Mouse (Mus musculus) C2C12 (cell line): ENCODE data around the gene Adat1.

Experiments
- CTCF ChIP-seq: IDR thresholded peaks from one replicate; pipeline ENCODE4 v1.5.1; 2011; ENCODE audit not compliant: control insufficient read depth, insufficient read depth, insufficient read length
- FOSL1 ChIP-seq: IDR thresholded peaks from one replicate; pipeline ENCODE4 v1.8.0; 2011; ENCODE audit warnings: mild to moderate bottlenecking, low read length; ENCODE audit not compliant: poor library complexity, insufficient read depth, severe bottlenecking
- USF1 ChIP-seq: IDR thresholded peaks from one replicate; pipeline ENCODE4 v1.6.1; 2011; ENCODE audit warnings: low read depth, mild to moderate bottlenecking, control low read depth, moderate library complexity

DNA sequence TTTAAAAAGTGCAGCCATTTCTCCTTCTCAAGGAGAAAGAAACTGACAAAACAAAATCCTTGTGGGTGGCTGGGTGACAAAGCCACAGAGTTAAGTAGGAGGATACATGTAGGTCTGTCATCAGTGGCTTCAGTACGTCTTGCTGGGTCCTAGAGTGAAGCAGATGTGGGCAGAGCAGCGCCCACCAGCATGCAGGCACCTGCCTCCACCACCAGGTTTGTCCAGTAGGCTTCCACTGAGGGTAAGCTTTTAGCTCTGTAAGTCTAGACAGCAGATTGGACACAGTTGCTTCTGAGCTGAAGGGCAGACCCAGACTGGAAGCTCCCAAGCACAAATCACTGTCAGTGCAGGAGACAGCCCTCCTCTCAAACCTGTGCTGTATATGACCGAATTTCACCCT, 30.8 kb downstream of the Adat1 start:
- TF ChIP-seq CTCF (no peak), FOSL1 (no peak), USF1 (no peak)
